Mouse (Mus musculus): Measurements from ENCODE around the gene Chd5.

GRCm38 (mm10) chr4:152339293-152339790 is 891 bp downstream of the Chd5 start:
- no peak for TF ChIP-seq CTCF (conservative IDR thresholded peaks at IDR 0.05; ENCODE audit: low read length)
- no peak for TF ChIP-seq NANOG (IDR thresholded peaks at IDR 0.05; ENCODE audit: borderline replicate concordance, low read length)

Measured in E14TG2a.4 (cell line).